Mouse (Mus musculus) limb, embryonic 13.5 days (tissue): ENCODE measurements around the gene Jun. TPM values are rescaled to one million over a fixed set of nuclear protein-coding genes. Genes with fewer than 3 reads are reported as not detected.

Experiments used
- ATAC-seq: fragments of 200-750 bp; cut with Nextera tagmentation; 2 replicates; pipeline ENCODE4 v1.8.0; 2017; ENCODE audit warnings: low read depth, moderate number of reproducible peaks, moderate TSS enrichment; ENCODE audit not compliant: low FRiP score
- H3K27ac ChIP-seq: fragments of 300-500 bp; sonication (generic); 2 replicates; pipeline ENCODE4 v1.5.1; 2015; ENCODE audit warnings: inconsistent platforms, mild to moderate bottlenecking, moderate library complexity
- H3K27me3 ChIP-seq: fragments of 300-500 bp; sonication (generic); 2 replicates; pipeline ENCODE4 v1.6.1; 2015; ENCODE audit warnings: mild to moderate bottlenecking, inconsistent platforms
- H3K36me3 ChIP-seq: fragments of 300-500 bp; sonication (generic); 2 replicates; pipeline ENCODE4 v1.6.1; 2015; ENCODE audit warnings: inconsistent platforms, mild to moderate bottlenecking, moderate library complexity
- H3K4me1 ChIP-seq: fragments of 300-500 bp; sonication (generic); 2 replicates; pipeline ENCODE4 v1.6.1; 2015; ENCODE audit warnings: inconsistent platforms
- H3K4me2 ChIP-seq: fragments of 300-500 bp; sonication (generic); replicated peaks from 2 replicates; pipeline ENCODE4 v1.6.1; 2015; ENCODE audit warnings: inconsistent platforms, mild to moderate bottlenecking, moderate library complexity
- H3K4me3 ChIP-seq: fragments of 300-500 bp; sonication (generic); 2 replicates; pipeline ENCODE4 v1.5.1; 2015; ENCODE audit warnings: moderate library complexity, mild to moderate bottlenecking, inconsistent platforms
- H3K9ac ChIP-seq: fragments of 300-500 bp; sonication (generic); 2 replicates; pipeline ENCODE4 v1.6.1; 2015; ENCODE audit warnings: mild to moderate bottlenecking, inconsistent platforms
- H3K9me3 ChIP-seq: fragments of 300-500 bp; sonication (generic); 2 replicates; pipeline ENCODE4 v1.6.1; 2016; ENCODE audit warnings: inconsistent platforms
- WGBS: fragments of 180-500 bp; shearing (Covaris S2); methylation state at CpG from one replicate; pipeline ENCODE4 v1.1.7; 2015; 5-methylcytosine and 5-hydroxymethylcytosine counted together
- polyA plus RNA-seq: library from polyadenylated mRNA; unstranded; fragments of >200 nt; fragmentation: Nextera tagmentation; extraction: Ambion mirVana; gene quantifications from 2 replicates; pipeline ENCODE4 v1.2.1, GENCODE M21; 2015

Jun gene
- polyA plus RNA-seq, 1 experiment from 2014 or later: 101 TPM

DNA sequence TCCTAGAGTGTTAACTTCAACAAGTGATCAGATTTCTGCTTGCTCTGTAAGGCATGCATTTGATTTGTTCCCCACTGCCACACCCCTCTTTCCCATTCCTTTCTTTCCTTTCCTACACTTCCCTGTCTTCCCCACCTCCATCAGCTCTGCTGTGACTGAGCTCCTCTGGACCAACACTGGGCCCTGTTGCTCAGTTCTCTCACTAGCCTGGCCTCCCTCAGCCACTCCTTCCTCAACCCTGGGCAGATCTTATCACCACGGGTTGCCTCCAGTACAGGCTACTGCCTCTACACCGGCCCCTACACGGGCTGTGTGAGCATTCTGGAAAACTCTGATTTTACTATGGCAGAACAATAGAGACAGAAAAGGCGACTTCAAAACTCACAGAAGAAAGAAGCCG, 18.4 kb upstream of the Jun start:
- H3K9me3 ChIP-seq: no peaks in the 10 kb centered on the region
- no peak overlapping the region for H3K4me3 ChIP-seq
- peaks cover 16% of the 10 kb centered on the region for H3K4me1 ChIP-seq
- no peak for ATAC-seq
- WGBS: 72% methylated on average over 5 of the region's 5 CpGs
- H3K9ac ChIP-seq: no peak overlapping the region
- no peak overlapping the region for H3K4me2 ChIP-seq
- H3K27ac ChIP-seq: no peak overlapping the region
- no peaks in the 10 kb centered on the region for H3K36me3 ChIP-seq
- H3K27me3 ChIP-seq: 0 out of 2 replicates have a peak, but pooled peaks cover 3% of the 10 kb centered on the region

DNA sequence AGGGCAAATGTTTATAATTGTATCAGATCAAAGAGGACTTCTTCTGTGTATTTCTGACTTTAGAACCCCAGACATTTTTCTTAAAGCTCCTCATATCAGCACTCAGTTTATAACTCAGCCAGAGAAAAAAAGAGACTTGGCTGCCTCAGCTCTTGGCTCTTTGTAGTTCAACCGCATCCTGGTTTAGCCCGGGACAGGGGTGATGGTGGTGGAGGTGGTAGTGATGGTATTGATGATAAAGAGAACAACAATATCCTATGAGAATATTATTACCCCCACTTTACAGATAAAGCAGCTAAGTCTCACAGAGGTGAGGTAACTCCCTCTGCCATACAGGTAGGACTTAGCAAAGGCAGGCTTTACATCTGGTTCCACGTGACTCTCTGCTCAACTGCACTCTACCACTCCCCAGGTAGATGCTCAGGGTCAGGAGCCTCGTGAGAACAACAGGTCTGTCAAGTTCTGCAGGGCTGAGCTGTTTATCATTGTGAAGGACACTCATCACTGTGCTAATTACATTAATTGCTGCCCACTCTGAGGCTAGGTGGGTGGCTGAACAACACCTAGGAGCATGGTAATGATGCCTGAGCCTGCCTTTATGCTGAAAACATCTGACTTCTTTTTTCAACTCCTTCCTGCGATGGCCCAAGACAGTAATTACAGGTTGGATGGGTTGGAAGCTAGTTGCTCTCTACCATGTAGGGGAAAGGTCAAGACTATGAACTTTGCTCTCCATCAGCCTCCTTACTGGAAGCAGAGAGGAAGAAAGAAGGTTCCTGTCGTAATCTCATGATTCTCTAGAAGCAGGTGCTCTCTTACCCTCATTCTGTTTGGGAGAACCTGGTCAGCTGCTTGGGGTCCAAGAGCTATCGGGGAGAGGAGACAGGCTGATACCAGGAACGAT, 16.3 kb upstream of the Jun start:
- ATAC-seq: no peak
- H3K4me1 ChIP-seq: peaks cover 10% of the 10 kb centered on the region
- H3K4me3 ChIP-seq: no peak overlapping the region
- no peak overlapping the region for H3K4me2 ChIP-seq
- H3K36me3 ChIP-seq: no peaks in the 10 kb centered on the region
- WGBS: 80% methylated on average over 8 of the region's 8 CpGs
- no peak overlapping the region for H3K9ac ChIP-seq
- H3K27ac ChIP-seq: no peak overlapping the region
- no peaks in the 10 kb centered on the region for H3K9me3 ChIP-seq
- H3K27me3 ChIP-seq: 0 out of 2 replicates have a peak, but pooled peaks cover 3% of the 10 kb centered on the region

DNA sequence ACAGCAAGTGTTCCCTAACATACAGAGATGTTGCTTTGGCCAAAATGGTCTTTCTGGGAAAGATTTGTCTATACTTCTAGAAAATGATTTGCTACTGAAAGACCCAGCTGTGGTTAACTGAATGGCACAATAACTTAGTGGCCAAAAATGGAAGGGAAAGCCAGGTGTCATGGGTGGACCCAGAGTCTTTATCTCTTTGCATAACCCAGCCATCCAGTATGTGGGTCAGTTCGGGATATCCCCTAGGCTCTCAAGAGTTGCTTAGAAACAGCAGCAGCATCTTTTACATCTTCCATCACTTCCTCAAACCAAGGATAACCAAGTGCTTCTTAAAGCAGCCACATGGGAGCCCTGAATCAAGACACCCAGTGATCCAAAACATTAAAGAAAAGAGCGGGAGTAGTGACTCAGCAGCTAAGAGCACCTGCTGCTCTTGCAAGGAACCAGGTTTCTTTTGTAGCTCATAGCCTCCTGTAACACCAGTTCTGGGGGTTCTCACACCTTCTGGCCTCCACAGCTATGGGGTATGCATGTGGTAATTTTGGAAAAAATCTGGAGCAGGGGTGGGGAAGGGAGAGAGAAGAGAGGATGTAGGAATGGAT, 11.7 kb upstream of the Jun start:
- no peak overlapping the region for H3K4me3 ChIP-seq
- no peaks in the 10 kb centered on the region for H3K36me3 ChIP-seq
- no peak overlapping the region for H3K27ac ChIP-seq
- H3K27me3 ChIP-seq: no peaks in the 10 kb centered on the region
- no peak overlapping the region for H3K9ac ChIP-seq
- H3K9me3 ChIP-seq: no peaks in the 10 kb centered on the region
- 78% methylated on average over 2 of the region's 2 CpGs for WGBS
- H3K4me2 ChIP-seq: no peak overlapping the region
- ATAC-seq: no peak
- no peaks in the 10 kb centered on the region for H3K4me1 ChIP-seq

DNA sequence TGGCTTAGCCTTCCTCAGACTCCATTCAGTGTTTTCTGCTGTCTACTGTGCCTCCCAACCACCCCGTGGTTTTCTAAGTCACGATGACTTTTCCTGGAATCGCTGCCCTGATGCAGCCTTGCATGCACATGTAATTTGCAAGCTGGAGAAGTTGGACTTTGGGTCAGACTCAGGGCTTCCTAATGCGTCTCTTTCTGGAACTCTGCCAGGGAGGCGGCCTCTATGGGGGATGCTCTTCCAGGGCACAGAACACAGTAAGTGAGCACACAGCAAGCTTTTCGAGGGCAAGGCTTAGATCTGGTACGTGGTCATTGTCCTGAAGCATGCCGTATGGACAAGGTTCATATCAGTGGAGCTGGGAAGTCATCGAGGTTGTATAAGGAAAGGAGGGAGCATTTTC, 10.9 kb upstream of the Jun start:
- no peaks in the 10 kb centered on the region for H3K4me1 ChIP-seq
- H3K9ac ChIP-seq: no peak overlapping the region
- H3K36me3 ChIP-seq: no peaks in the 10 kb centered on the region
- no peaks in the 10 kb centered on the region for H3K9me3 ChIP-seq
- H3K27ac ChIP-seq: no peak overlapping the region
- no peak for ATAC-seq
- no peak overlapping the region for H3K4me2 ChIP-seq
- H3K27me3 ChIP-seq: no peaks in the 10 kb centered on the region
- H3K4me3 ChIP-seq: no peak overlapping the region
- 76% methylated on average over 9 of the region's 9 CpGs for WGBS

DNA sequence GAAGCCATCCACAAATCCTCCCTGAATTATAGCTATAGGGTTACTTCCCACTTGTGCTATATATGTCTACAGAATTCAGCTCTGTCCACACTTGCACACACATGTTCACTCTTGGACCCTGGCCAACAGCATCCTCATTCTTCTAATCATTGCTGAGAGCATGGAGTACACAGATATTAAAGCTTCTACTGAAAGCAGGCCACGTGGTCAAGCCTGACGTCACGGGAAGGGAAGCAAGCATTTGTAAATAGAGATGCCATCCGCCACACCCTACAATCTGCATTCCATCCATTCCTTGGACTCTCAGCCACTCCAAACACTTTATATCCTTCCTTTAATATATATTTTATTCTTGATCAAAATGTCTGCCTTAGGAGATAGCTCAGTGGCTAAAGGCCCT, 5.2 kb upstream of the Jun start:
- 75% methylated on average over 4 of the region's 4 CpGs for WGBS
- peaks cover 12% of the 10 kb centered on the region for H3K4me1 ChIP-seq
- no peak overlapping the region for H3K9ac ChIP-seq
- no peak overlapping the region for H3K4me2 ChIP-seq
- no peaks in the 10 kb centered on the region for H3K36me3 ChIP-seq
- H3K27me3 ChIP-seq: no peaks in the 10 kb centered on the region
- no peak for ATAC-seq
- H3K4me3 ChIP-seq: no peak overlapping the region
- no peaks in the 10 kb centered on the region for H3K9me3 ChIP-seq
- H3K27ac ChIP-seq: no peak overlapping the region

DNA sequence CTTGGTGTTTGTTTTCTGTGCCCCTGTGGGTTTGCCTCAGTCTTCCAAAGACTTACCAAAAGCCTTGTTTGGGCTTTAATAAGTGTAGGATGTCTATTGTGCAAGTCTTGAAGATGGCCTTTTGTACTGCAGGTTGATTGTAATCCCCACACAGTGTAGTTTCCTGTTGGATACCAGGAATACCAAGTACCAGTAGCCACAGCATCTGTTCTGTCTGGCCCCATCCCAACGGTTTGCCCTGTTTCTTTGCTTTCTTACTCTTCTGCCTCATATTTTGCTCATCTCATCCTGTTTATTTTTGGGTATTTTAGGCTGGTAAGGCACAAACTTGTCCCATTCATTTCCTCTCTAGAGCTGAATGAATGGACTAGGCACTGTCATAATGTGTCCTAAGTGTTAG, 3.3 kb upstream of the Jun start:
- Histone ChIP-seq H3K4me2 (no peak overlapping the region), H3K4me3 (no peak overlapping the region), H3K36me3 (no peaks in the 10 kb centered on the region), H3K4me1 (peaks cover 12% of the 10 kb centered on the region), H3K9me3 (no peaks in the 10 kb centered on the region), H3K27me3 (no peaks in the 10 kb centered on the region), H3K27ac (no peak overlapping the region), H3K9ac (no peak overlapping the region)
- 79% methylated on average over 1 of the region's 1 CpGs for WGBS
- no peak for ATAC-seq

DNA sequence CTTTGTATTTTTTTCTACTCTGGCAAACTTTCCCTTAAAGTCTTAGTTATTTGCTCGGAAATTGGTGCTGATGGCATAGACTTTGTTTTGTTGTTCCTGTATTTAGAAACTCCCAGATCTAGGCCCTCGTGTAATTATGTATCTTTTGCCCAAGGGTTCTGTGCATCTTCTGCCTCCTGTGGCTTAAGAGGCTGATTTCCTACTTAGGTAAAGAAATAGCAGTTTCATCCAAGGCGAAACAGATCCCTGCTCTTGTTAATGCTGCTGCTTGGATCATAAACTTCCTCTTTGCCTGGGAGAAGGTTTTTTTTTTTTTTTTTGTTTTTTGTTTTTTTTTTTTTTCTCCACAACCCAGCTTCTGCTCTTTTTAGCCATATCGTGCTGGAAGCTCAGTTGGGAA, 2.3 kb upstream of the Jun start:
- peak overlapping the region; percentile 93 for H3K4me2 ChIP-seq
- no peak overlapping the region for H3K9ac ChIP-seq
- no peak overlapping the region; the same call in 1 of the 2 replicates for H3K27ac ChIP-seq
- 24% methylated on average over 4 of the region's 4 CpGs for WGBS
- no peaks in the 10 kb centered on the region for H3K36me3 ChIP-seq
- no peaks in the 10 kb centered on the region for H3K9me3 ChIP-seq
- peak overlapping the region; percentile 82; the same call in 1 of the 2 replicates for H3K4me3 ChIP-seq
- H3K4me1 ChIP-seq: peaks cover 12% of the 10 kb centered on the region
- ATAC-seq: no peak
- no peaks in the 10 kb centered on the region for H3K27me3 ChIP-seq

DNA sequence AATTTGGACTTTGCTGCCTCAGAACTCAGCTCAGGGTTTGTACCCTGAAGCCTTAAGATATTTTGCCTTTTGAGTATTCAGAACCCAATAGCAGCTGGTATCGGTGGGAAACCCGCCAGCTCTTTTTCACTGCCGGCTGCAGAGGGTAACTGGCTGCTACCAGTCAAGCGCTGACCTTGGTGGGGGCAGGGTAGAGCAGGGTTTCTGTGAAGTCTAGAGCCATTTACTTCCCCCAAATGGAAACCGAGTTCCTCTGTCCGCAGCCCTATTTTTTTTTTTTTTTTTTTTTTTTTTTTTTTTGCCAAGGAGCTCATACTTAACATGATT, 1.7 kb upstream of the Jun start:
- Histone ChIP-seq H3K9ac (peak overlapping the region; percentile 87), H3K9me3 (no peaks in the 10 kb centered on the region), H3K4me2 (peak overlapping the region; percentile 93), H3K27ac (peak overlapping the region; percentile 97), H3K36me3 (no peaks in the 10 kb centered on the region), H3K4me3 (peak overlapping the region; percentile 82), H3K4me1 (peaks cover 17% of the 10 kb centered on the region), H3K27me3 (no peaks in the 10 kb centered on the region)
- ATAC-seq: no peak
- WGBS: under 1% methylated on average over 6 of the region's 6 CpGs

DNA sequence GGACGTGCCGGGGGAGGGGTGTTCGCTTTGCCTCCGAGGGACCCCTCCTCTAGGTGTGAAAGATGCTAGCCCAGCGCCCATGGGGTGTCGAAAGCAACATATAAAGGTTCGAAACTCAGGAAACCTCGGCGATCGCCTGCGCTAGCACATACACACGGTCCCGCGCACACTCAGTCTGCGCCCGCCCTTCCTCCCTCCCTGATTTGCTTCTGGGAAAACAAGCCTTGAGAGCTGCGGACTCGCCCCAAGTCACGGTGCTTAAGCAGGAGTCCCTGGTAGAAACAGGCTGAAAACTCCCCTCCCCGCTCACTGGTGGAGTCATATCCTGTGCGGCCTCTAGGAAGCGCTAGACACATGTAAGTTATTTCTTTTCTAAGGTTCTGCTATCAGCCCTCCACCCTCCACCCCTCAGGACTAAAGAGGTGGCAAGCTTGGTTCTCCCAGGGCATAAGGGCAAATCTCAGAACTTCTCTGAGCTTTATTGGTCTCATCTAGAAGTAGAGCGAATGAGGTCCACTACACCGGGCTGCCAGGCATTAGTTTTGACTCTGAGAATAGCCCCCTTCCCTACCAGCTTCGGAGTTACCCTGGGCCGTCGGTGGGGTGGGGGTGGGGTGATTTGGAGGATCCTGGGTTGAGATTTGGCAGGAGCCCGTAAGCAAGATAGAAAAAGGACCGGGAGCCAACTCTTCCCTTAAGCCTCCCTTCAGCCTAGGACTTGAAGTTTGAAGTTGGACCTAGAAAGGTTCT, 1.2 kb upstream of the Jun start:
- Histone ChIP-seq H3K9me3 (no peaks in the 10 kb centered on the region), H3K4me3 (peak overlapping the region; percentile 82), H3K4me2 (peak overlapping the region; percentile 93), H3K27me3 (no peaks in the 10 kb centered on the region), H3K4me1 (peaks cover 22% of the 10 kb centered on the region), H3K27ac (peak overlapping the region; percentile 97), H3K36me3 (no peaks in the 10 kb centered on the region), H3K9ac (peak overlapping the region; percentile 87)
- peak; percentile 53 for ATAC-seq
- WGBS: 0% methylated on average over 29 of the region's 29 CpGs

DNA sequence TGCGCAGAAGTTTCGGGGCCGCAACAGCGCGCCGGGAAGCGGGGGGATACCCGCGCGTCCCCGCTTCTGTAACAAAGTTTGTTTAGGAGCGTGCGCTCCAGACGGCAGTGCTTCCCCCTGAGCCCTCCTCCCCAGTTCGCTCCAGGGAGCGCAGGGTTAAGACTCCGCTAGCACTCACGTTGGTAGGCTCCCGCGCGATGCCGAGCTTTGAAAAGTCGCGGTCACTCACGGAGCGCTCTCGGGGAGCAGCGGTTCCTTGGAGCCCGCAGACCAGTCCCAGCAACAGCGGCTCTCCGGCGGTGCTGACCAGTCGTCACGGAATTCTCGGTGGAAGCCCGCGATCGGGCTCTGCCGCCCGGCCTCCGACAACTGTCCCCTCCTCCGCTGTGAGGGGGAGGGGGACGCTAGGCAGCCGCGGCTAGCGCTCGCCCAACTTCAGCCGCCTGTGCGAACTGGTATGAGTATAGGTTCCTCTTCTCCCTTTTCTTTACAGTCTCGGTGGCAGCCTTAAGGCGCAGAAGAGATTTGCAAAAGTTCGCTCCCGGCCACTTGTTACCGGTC, 631 bp downstream of the Jun start:
- H3K27me3 ChIP-seq: no peaks in the 10 kb centered on the region
- peaks cover 26% of the 10 kb centered on the region for H3K4me1 ChIP-seq
- peak overlapping the region; percentile 97 for H3K9ac ChIP-seq
- H3K36me3 ChIP-seq: no peaks in the 10 kb centered on the region
- ATAC-seq: no peak
- peak overlapping the region; percentile 93 for H3K4me2 ChIP-seq
- peak overlapping the region; percentile 97 for H3K27ac ChIP-seq
- no peaks in the 10 kb centered on the region for H3K9me3 ChIP-seq
- WGBS: under 1% methylated on average over 54 of the region's 54 CpGs
- H3K4me3 ChIP-seq: peak overlapping the region; percentile 82

DNA sequence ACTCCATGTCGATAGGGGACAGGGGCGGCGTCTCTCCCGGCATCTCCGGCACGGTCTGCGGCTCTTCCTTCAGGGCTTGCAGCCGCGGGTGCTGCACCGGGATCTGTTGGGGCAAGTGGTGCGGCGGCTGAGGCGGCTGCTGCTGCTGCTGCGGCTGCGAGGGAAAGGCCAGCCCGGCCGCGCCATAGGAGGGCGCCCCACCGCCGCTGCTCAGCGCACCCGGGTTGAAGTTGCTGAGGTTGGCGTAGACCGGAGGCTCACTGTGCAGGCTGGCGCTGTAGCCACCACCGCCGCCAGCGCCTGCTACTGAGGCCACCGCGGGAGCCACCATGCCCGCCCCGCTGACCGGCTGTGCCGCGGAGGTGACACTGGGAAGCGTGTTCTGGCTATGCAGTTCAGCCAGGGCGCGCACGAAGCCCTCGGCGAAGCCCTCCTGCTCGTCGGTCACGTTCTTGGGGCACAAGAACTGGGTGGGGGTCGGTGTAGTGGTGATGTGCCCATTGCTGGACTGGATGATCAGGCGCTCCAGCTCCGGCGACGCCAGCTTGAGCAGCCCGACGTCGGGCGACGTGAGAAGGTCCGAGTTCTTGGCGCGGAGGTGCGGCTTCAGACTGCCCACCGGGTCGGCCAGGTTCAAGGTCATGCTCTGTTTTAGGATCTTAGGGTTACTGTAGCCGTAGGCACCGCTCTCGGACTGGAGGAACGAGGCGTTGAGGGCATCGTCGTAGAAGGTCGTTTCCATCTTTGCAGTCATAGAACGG, 1.3 kb downstream of the Jun start:
- Histone ChIP-seq H3K27ac (peak overlapping the region; percentile 97), H3K27me3 (no peaks in the 10 kb centered on the region), H3K4me1 (peaks cover 26% of the 10 kb centered on the region), H3K9me3 (no peaks in the 10 kb centered on the region), H3K4me3 (peak overlapping the region; percentile 82), H3K36me3 (no peaks in the 10 kb centered on the region), H3K9ac (peak overlapping the region; percentile 97), H3K4me2 (peak overlapping the region; percentile 93)
- under 1% methylated on average over 69 of the region's 70 CpGs for WGBS
- ATAC-seq: no peak
